Comparison of ENCODE assay signal across 20 mouse cellular contexts in genomic region chr16:6646941-6647340, GRCm38 (mm10).
A peak's percentile ranks its signal among the peaks of the same experiment; 100 is the strongest.
DNase-seq lines count a peak whose midpoint lies in the region; ATAC-seq and TF ChIP-seq lines count a peak whose summit lies in the region.
"Had no signal": no experiment of that assay in that cellular context is flagged by ENCODE, and none has a peak within 500 bp of the region (broad histone marks: within the 10 kb centered on the region; RNA-seq: fewer than 3 reads in every experiment).

No protein-coding gene starts in this region.

- H3K4me3 ChIP-seq in hindbrain, embryonic 15.5 days: no peak overlapping the region
- H3K4me3 ChIP-seq in hindbrain, embryonic 11.5 days (ENCODE audit: low read depth, low read length): no peak overlapping the region
- no peak overlapping the region for H3K4me3 ChIP-seq in midbrain, postnatal 0 days (ENCODE audit: low read depth, low read length)
- H3K4me3 ChIP-seq: embryonic facial prominence, embryonic 10.5 days; heart, embryonic 10.5 days; limb, embryonic 10.5 days; neural tube, embryonic 12.5 days had no signal

- no peak overlapping the region for H3K4me2 ChIP-seq in hindbrain, embryonic 15.5 days
- no peak overlapping the region for H3K4me2 ChIP-seq in hindbrain, embryonic 11.5 days (replicated peaks; ENCODE audit: low read depth, low read length)
- H3K4me2 ChIP-seq in midbrain, postnatal 0 days (ENCODE audit: low read depth, low read length, poor library complexity, severe bottlenecking): no peak overlapping the region
- H3K4me2 ChIP-seq: liver, embryonic 11.5 days; neural tube, embryonic 12.5 days had no signal

- peak overlapping the region; percentile 73 for H3K27ac ChIP-seq in hindbrain, embryonic 15.5 days (replicated peaks)
- no peak overlapping the region for H3K27ac ChIP-seq in hindbrain, embryonic 11.5 days (ENCODE audit: low read depth, low read length)
- no peak overlapping the region for H3K27ac ChIP-seq in midbrain, postnatal 0 days (ENCODE audit: low read depth, low read length)
- H3K27ac ChIP-seq: embryonic facial prominence, embryonic 10.5 days; heart, embryonic 10.5 days; limb, embryonic 10.5 days; neural tube, embryonic 12.5 days had no signal

- H3K9me3 ChIP-seq in hindbrain, embryonic 15.5 days: no peaks in the 10 kb centered on the region
- H3K9me3 ChIP-seq in hindbrain, embryonic 11.5 days (ENCODE audit: control insufficient read depth, low read length): no peaks in the 10 kb centered on the region
- H3K9me3 ChIP-seq in midbrain, postnatal 0 days (ENCODE audit: low read length): no peaks in the 10 kb centered on the region
- H3K9me3 ChIP-seq: embryonic facial prominence, embryonic 10.5 days; heart, embryonic 10.5 days; limb, embryonic 10.5 days; neural tube, embryonic 12.5 days had no signal

- no peak for TF ChIP-seq CTCF in midbrain, postnatal 0 days (IDR thresholded peaks at IDR 0.05)

- H3K36me3 ChIP-seq in hindbrain, embryonic 15.5 days: no peaks in the 10 kb centered on the region
- no peaks in the 10 kb centered on the region for H3K36me3 ChIP-seq in hindbrain, embryonic 11.5 days (ENCODE audit: control insufficient read depth, insufficient read depth, low read length)
- H3K36me3 ChIP-seq in midbrain, postnatal 0 days (ENCODE audit: insufficient read depth, low read length): no peaks in the 10 kb centered on the region
- H3K36me3 ChIP-seq: embryonic facial prominence, embryonic 10.5 days; heart, embryonic 10.5 days; limb, embryonic 10.5 days; neural tube, embryonic 12.5 days had no signal

- no peaks in the 10 kb centered on the region for H3K27me3 ChIP-seq in hindbrain, embryonic 15.5 days
- no peaks in the 10 kb centered on the region for H3K27me3 ChIP-seq in hindbrain, embryonic 11.5 days (ENCODE audit: control insufficient read depth, insufficient read depth, low read length)
- H3K27me3 ChIP-seq in midbrain, postnatal 0 days (ENCODE audit: insufficient read depth, low read length): no peaks in the 10 kb centered on the region
- H3K27me3 ChIP-seq: CH12.LX; neural tube, embryonic 12.5 days had no signal

- peak; percentile 69; the same call in 1 of the 2 replicates for ATAC-seq in hindbrain, embryonic 15.5 days (ENCODE audit: low FRiP score, low read depth)
- ATAC-seq in hindbrain, embryonic 11.5 days (ENCODE audit: low FRiP score): no peak
- no peak for ATAC-seq in midbrain, postnatal 0 days (ENCODE audit: low FRiP score)
- ATAC-seq: intestine, embryonic 16.5 days had no signal

- WGBS in hindbrain, embryonic 15.5 days: 25% methylated on average over 5 of the region's 5 CpGs
- WGBS in hindbrain, embryonic 11.5 days: 72% methylated on average over 5 of the region's 5 CpGs
- WGBS in midbrain, postnatal 0 days: 38% methylated on average over 5 of the region's 5 CpGs

- peak; percentile 18 to 34 for DNase-seq in cerebellum, postnatal 10 days
- no peak for DNase-seq in cerebellum, postnatal 36 days
- DNase-seq in hindbrain, embryonic 11.5 days (ENCODE audit: low spot score): no peak
- peak; percentile 32 for DNase-seq in brain, embryonic 18.5 days (ENCODE audit: low read depth, low spot score)
- DNase-seq in midbrain, postnatal 0 days (ENCODE audit: low spot score): peak; percentile 19
- DNase-seq in adrenal gland, postnatal 4 days (ENCODE audit: low spot score in 2 of 2): no peak
- DNase-seq: gastrocnemius, postnatal 36 days; heart, postnatal 10 days; lung, adult 2 months; lung, postnatal 4 days; right cerebral cortex, postnatal 25 days; thymus, postnatal 14 days had no signal

- peaks cover 11% of the 10 kb centered on the region for H3K4me1 ChIP-seq in hindbrain, embryonic 15.5 days (replicated peaks)
- no peaks in the 10 kb centered on the region for H3K4me1 ChIP-seq in hindbrain, embryonic 11.5 days (replicated peaks; ENCODE audit: control insufficient read depth, insufficient read depth, low read length)
- no peaks in the 10 kb centered on the region for H3K4me1 ChIP-seq in midbrain, postnatal 0 days (ENCODE audit: insufficient read depth, low read length)
- H3K4me1 ChIP-seq: embryonic facial prominence, embryonic 10.5 days; heart, embryonic 10.5 days; limb, embryonic 10.5 days; neural tube, embryonic 12.5 days had no signal

- H3K9ac ChIP-seq in hindbrain, embryonic 15.5 days: no peak overlapping the region
- H3K9ac ChIP-seq in hindbrain, embryonic 11.5 days (ENCODE audit: low read depth, low read length): no peak overlapping the region
- H3K9ac ChIP-seq in midbrain, postnatal 0 days (replicated peaks; ENCODE audit: low read length, poor library complexity, severe bottlenecking): no peak overlapping the region
- H3K9ac ChIP-seq: neural tube, embryonic 12.5 days had no signal

Comparison
In these comparisons a context has a peak if more than half of its experiments do, and no peak if none do; other contexts are left out.
1. DNase-seq: peak in cerebellum, postnatal 10 days (2 of 2), brain, embryonic 18.5 days (single experiment) and midbrain, postnatal 0 days (single experiment); none in cerebellum, postnatal 36 days (0 of 2), hindbrain, embryonic 11.5 days (single experiment) and adrenal gland, postnatal 4 days (0 of 2).